Mouse (Mus musculus): ENCODE measurements around the gene Nucb1.
"Not testable (repeated sequence)": the region's sequence is repeated elsewhere in the genome, so short reads cannot be mapped to it uniquely, and the experiment has no call there.

The Nucb1 gene

DNA sequence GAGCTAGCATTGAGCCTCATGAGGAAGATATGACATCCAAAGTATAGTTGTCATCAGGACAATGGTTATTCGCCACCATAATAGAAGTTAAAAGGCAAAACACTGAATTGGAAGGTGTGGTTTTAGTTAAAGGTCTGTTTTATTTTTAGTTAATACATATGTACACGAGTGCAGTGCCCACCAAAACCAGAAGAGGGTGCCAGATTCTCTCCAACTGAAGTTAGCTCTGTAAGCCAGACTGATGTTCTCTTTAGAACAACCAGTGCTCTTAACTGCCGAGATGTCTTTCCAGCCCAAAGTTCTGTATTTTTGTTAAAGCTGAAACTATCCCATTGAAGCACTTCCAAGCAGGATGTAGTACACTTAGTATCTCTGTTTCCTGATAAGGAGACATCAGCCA lies 39.3 kb downstream of the Nucb1 start:
- in situ Hi-C loops (cut with MboI; ENCODE audit: low pct_unique_long_range_greater_than_20kb in 1 of 2, low sequenced_read_pairs in 2 of 2, unreplicated experiment in 1 of 2): no loop called here

DNA sequence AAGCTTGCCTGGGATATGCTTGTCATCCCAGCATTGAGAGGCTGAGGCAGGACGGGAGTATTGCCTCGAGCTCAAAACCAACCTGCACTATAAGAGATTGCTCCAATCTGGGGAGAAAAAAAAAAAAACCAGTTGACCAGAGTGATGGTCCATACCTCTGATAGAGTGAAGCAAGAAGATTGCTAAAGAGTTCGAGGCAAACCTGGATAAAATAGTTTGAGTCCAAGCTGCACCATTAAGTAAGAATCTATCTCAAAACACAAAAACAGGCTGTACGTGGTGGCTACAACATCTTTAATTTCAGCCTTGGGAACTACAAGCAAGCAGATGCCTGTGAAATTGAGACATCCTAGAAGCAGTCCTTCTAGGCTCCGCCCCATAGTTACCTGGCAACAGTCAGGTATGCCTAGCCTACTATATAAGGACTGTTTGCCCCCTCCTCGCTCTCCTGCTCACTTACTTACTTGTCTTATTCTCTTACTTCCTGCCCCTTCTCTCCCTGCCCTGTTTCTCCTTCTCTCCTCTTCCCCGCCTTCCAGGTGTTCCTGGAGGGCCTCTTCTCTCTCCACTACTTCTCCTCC lies 43.0 kb downstream of the Nucb1 start:
- in situ Hi-C loops (cut with MboI; ENCODE audit: low pct_unique_long_range_greater_than_20kb in 1 of 2, low sequenced_read_pairs in 2 of 2, unreplicated experiment in 1 of 2): loop anchor here in 1 of 2 experiments (5.0 kb wide), 1 partner anchor 125 kb away; no protein-coding TSS in a partner anchor

DNA sequence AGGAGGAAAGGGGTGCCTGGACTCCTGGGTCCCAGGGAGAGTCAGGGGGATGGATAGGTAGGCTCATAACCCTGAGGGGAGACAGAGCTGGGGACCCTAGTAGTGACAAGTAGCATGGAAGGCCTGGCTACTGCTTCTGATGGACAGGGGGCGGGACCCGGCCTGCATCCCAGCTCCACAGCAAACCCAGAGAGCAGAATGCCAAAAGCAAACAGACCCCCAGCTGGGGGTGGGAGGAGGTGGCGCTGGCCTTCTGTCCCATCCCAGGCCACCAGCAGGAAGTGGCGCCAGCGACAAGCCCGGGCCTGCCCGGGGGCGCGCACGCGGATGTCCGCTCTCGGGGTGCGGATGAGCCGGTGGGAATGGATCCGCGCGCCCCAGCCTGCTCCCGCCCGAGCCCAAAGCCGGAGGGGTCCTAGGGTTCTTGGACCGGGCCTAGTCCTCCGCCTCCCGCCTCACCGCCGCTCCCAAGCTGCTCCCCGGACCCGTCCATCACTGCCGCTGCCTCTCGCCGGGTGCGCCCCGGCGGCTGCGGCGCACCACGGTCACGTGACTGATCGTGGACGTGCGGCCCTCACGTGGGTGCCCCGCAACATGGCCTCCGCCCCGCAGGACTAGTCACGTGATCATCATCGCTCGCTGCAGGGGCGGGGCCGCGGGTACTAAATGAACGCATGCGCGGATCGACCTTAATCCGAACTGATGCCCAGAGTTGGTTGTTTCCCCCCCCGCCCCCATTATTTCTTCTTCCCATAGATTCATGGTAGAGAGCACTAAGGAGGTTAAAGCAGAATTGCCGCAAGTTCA lies 43.7 kb downstream of the Nucb1 start, which contains the start of gene Bax:
Bax (minus strand) TSS at position 616 of the 807 bp plus-strand sequence.
- in situ Hi-C loops (cut with MboI; ENCODE audit: low pct_unique_long_range_greater_than_20kb in 1 of 2, low sequenced_read_pairs in 2 of 2, unreplicated experiment in 1 of 2): loop anchor here in 1 of 2 experiments (5.0 kb wide), 1 partner anchor 126 kb away; no protein-coding TSS in a partner anchor

DNA sequence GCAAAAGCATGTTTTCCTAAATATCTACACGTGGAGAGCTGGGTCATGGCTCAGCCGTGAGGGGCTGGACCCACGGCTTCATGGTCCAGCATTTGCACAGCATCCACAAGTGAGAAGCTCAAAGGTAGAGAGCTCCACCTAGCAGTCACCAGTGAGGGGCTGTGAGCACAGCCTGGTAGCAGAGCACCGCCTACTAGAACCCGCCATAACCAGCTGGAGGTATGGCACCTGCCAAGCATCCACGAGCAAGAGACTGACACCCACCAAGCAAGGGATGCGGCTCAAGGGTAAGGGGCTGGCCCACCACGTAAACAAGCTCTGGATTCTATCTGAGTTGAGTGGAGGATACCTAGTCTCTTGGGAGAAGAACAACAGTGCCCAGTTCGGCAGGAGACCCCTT lies 44.7 kb downstream of the Nucb1 start:
- in situ Hi-C loops (cut with MboI; ENCODE audit: low pct_unique_long_range_greater_than_20kb in 1 of 2, low sequenced_read_pairs in 2 of 2, unreplicated experiment in 1 of 2): loop anchor here in 1 of 2 experiments (5.0 kb wide), 1 partner anchor 127 kb away; no protein-coding TSS in a partner anchor

DNA sequence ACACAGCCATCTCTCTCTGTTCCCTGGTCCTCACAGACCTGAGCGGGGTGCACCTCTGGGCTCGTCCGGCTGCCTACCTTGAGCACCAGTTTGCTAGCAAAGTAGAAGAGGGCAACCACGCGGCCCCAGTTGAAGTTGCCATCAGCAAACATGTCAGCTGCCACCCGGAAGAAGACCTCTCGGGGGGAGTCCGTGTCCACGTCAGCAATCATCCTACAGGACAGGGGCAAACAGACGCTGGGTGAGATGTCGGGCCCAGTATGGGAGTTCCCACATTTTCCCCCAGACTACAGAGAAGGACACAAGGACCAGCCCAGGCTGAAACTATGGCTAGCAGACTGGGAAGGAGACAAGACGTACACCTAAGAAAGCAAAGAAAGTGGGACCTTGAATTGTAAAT lies 45.1 kb downstream of the Nucb1 start:
- in situ Hi-C loops (cut with MboI; ENCODE audit: low pct_unique_long_range_greater_than_20kb in 1 of 2, low sequenced_read_pairs in 2 of 2, unreplicated experiment in 1 of 2): loop anchor here in 1 of 2 experiments (5.0 kb wide), 1 partner anchor 127 kb away; no protein-coding TSS in a partner anchor

DNA sequence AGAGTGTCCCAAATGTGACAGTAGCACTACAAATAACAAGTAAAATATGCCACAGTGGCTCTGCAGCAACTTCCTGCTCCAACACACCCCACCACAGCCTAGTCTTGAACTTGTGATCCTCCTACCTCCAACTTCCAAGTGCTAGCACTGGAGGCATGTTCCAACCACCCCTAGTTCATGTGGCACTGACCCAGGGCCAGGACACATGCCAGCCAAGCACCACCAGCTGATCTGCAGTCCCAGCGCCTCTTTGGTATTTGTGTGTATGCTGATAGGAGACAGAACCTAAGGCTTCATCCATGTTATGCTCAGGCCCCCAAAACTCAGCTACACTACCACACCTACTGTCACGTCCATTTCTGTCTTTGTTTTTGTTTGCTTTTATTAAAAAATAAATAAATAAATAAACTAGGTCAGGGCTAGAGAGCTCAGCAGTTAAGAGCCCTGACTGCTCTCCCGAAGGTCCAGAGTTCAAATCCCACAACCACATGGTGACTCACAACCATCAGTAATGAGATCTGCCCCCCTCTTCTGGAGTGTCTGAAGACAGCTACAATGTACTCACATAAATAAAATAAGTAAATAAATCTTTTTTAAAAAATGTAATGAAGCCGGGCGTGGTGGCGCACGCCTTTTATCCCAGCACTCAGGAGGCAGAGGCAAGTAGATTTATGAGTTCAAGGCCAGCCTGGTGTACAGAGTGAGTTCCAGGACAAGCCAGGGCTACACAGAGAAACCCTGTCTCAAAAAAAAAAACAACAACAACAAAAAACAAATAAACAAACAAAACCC lies 46.0 kb downstream of the Nucb1 start:
- in situ Hi-C loops (cut with MboI; ENCODE audit: low pct_unique_long_range_greater_than_20kb in 1 of 2, low sequenced_read_pairs in 2 of 2, unreplicated experiment in 1 of 2): no loop called here

DNA sequence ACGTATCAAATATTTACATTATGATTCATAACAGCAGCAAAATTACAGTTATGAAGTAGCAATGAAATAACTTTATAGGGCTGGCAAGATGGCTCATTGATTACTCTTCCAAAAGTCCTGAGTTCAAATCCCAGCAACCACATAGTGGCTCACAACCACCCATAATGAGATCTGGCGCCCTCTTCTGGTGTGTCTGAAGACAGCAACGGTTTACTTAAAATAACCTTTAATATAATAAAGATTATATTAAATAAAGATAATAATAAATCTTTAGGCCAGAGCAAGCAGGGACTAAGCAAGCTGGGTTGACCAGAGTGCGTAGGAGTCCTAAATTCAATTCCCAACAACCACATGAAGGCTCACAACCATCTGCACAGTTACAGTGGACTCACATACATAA lies 47.3 kb downstream of the Nucb1 start:
- in situ Hi-C loops (cut with MboI; ENCODE audit: low pct_unique_long_range_greater_than_20kb in 1 of 2, low sequenced_read_pairs in 2 of 2, unreplicated experiment in 1 of 2): not testable (repeated sequence)

DNA sequence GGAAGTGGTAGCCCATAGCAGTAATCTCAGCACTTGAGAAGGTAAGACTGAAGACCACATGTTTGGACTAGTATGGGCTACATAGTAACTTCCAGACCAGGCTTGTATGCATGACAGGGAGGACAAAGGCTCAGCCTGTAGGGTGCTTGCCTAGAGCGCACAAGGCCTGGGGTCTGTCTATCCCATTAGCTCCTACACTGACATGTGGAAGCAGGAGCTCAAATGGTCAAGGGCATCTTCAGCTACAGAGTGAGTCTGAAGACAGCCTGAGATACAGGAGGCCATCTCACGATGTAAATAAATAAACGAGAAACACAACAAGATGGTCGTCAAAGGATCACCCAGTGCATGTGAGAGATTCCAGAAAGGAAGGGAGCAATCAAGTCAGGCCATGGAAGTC lies 47.9 kb downstream of the Nucb1 start:
- in situ Hi-C loops (cut with MboI; ENCODE audit: low pct_unique_long_range_greater_than_20kb in 1 of 2, low sequenced_read_pairs in 2 of 2, unreplicated experiment in 1 of 2): no loop called here

DNA sequence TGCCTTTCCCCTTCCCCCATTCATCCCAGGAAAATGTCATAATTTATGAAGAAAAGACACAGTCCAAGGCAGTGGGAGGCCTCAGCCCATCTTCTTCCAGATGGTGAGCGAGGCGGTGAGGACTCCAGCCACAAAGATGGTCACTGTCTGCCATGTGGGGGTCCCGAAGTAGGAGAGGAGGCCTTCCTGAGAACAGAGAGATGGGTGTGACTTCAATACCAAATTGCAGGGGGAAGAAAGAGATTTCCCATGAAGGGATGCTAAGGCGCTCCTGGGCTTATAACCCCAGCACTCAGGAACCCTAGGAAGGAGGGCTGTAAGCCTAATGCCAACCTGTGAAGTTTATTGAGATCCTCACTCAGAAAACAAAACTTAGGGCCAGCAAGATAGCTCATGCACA lies 48.4 kb downstream of the Nucb1 start:
- in situ Hi-C loops (cut with MboI; ENCODE audit: low pct_unique_long_range_greater_than_20kb in 1 of 2, low sequenced_read_pairs in 2 of 2, unreplicated experiment in 1 of 2): no loop called here

DNA sequence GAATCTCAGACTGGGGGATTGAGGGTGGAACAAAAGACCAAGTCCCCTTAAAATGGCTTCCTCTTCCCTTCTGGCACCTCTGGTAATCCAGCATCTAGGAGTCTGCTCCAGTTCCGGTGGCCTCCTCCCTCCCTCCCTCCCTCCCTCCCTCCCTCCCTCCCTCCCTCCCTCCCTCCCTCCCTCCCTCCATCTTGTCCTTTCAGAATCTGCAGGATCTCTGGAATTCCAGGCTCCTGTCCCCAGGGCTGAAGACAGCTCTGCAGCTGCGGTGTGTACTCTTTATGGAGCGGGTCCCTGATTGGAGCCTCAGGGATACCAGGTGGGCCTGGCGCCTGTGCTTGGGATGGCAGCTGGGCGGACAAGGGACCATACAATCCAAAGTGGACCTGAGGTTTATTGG lies 48.9 kb downstream of the Nucb1 start:
- in situ Hi-C loops (cut with MboI; ENCODE audit: low pct_unique_long_range_greater_than_20kb in 1 of 2, low sequenced_read_pairs in 2 of 2, unreplicated experiment in 1 of 2): no loop called here

DNA sequence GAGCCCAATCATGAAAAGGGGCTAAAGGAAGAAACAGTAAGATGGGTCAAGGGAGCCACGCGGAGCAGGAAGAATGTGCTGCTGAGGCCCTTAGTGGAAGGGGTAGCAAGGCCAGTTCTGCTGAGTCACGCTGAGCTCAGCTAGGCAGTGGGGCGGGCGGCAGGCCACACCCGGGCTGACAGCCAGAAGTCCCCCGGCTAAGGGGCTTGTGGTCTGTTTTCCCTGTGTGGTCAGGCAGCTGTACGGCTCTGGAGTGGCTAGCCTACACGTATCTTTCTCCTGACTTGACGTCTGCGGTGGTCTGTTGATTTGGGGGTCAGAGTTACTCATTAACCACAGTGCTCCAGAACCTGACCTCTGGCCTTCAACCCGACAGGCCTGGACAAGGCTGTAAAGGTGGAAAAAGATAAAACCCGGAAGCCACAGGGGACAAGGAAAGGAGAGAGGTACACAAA lies 49.3 kb downstream of the Nucb1 start:
- in situ Hi-C loops (cut with MboI; ENCODE audit: low pct_unique_long_range_greater_than_20kb in 1 of 2, low sequenced_read_pairs in 2 of 2, unreplicated experiment in 1 of 2): no loop called here

DNA sequence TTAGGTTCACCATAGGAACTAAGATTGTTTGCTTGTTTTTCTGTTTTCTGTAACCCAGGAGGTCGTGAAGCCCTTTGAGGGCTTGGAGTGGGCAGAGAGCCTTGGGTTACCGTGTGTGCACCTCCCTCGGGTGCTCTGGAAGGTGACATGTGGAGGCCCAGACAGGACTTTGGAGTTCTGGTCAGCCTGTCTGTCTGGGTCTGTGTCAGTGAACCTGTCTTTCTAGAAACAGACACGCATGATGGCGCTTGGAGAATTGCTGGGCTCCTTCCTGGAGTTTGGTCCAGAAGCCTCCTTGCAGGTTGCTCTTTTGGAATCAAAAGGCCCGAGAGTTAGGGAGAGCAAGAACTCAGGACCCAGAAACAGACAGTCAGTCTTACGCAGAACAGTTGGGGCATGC lies 49.8 kb downstream of the Nucb1 start:
- in situ Hi-C loops (cut with MboI; ENCODE audit: low pct_unique_long_range_greater_than_20kb in 1 of 2, low sequenced_read_pairs in 2 of 2, unreplicated experiment in 1 of 2): no loop called here

DNA sequence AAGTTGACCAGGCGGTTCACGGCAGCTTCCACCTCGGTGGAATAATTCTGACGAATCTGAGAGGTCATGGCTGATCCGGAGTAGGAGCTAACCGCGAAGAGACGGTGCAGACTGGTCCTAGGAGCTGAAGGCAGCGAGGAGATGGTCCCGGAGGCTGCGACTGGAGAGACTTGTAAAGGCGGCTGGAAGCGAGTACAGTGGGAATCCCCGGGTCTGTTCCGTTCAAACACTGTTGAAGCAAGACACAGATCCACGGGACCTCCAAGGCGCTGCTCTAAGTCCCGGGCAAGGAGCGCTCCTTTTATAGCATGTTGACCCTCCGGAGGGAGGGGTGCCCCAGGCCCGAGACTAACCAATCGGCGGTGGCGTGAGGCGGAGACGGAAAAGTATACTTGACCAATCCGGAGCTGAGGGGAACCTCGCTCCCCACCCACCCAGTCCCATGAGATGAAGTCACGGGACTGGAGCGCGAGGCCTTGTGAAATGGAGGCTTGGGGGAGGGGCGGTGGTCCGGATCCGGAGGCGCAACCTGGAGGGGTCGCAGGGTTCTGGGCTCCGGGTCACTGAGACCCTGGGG lies 50.6 kb downstream of the Nucb1 start, which contains the start of gene Ftl1:
Ftl1 (minus strand) TSS at position 321 of the 577 bp plus-strand sequence.
- in situ Hi-C loops (cut with MboI; ENCODE audit: low pct_unique_long_range_greater_than_20kb in 1 of 2, low sequenced_read_pairs in 2 of 2, unreplicated experiment in 1 of 2): not testable (repeated sequence)

DNA sequence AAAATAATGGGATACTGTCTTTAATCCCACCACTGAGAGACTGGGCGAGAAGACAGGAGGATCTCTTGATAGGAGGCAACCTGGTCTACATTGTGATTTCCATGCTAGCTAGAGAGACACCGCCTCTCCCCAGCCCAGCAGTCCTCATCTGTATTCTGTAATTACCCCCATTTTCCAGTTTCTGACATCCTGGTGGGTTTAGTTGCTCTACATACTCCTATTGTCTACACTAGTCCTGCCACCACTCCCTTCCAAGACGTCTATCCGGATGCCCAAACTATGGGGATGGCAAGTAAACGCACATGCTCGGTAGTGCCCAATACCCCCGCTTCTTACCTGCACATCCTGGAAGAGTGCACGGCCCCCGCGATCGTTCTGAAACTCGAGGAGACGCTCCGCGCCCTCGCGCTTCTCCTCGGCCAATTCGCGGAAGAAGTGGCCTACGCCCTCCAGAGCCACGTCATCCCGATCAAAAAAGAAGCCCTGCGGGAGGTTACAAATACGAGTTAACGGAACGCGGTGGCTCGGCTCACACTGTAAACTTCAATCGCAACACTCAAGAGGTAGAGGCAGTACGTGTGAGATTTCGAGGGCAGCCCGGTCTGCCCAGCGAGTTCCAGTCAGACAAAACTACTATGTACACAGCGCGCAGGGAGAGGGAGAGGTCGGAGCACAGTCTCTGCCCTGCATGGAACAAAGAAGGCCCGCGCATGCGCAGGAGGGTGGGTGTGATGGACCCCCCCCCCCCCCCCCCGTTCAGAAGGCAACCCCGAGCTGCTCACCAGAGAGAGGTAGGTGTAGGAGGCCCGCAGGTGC lies 51.2 kb downstream of the Nucb1 start:
- in situ Hi-C loops (cut with MboI; ENCODE audit: low pct_unique_long_range_greater_than_20kb in 1 of 2, low sequenced_read_pairs in 2 of 2, unreplicated experiment in 1 of 2): no loop called here

DNA sequence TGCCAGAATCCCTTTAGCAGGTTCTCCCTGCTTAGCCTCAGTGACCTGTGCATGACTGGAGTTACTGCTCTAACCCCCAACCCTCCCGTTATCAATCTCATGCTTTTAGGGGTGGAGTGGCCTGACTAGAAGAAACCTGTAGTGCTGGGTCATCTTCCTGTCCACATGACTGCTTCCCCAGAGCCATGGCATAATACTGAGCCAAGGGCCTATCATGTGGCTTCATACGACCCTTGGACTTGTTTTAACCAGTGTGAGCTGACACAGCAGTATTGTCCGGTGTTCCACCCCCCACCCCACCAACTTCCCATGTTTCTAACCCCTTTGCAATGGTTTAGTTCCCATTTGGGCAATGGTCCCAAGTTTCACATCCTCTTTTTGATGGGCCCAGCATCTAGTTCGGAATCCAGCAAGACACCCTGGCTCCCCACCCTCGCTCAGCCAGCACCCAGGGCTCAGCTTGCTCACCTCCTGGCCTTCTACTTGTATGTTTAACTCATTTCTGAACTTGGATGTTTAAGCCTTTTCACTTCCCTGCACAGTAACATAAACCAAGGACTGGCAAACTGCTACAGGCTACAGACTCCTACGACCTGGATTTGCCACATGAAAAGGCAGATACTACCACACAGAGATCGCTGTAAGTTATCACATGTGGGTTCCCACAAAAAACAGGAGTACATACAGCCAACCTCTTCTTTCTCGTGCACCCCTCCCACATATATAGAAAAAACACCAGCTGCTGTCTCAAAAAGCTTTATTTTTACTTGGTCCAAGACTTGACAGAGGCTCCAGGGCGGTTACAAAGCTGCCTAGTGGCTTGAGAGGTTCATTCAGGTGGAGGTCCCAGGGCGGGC lies 52.8 kb downstream of the Nucb1 start:
- in situ Hi-C loops (cut with MboI; ENCODE audit: low pct_unique_long_range_greater_than_20kb in 1 of 2, low sequenced_read_pairs in 2 of 2, unreplicated experiment in 1 of 2): no loop called here

DNA sequence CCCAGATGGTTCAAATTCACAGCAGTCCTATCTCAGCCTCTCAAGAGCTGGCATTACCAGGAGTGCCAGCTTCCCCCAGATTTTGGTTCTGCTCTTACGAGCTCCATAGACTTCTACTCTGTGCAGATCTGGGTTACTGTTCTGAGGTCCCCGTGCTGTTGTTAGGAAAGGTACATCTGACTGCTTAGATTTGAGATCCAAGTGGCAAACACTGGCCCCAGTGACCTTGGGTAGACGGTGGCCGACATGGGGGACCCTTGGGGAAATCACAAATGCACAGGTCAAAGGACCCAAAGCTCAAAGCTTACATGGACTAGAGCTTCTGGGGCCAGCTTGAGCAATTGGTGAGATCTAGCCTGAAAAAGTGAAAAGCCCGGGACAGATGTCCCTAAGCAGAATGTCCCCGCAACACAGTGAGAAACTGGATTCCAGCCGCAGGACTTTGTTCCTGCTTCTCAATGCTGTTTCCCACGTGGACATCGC lies 53.4 kb downstream of the Nucb1 start:
- in situ Hi-C loops (cut with MboI; ENCODE audit: low pct_unique_long_range_greater_than_20kb in 1 of 2, low sequenced_read_pairs in 2 of 2, unreplicated experiment in 1 of 2): no loop called here
